Mouse (Mus musculus) lung, postnatal 0 days (tissue): ENCODE measurements around the gene Lrrc18.

Experiments used
- CTCF ChIP-seq: IDR thresholded peaks from 2 replicates; pipeline ENCODE4 v1.5.1; 2016; ENCODE audit warnings: antibody characterized with exemption, mild to moderate bottlenecking
- EP300 ChIP-seq: IDR thresholded peaks from 2 replicates; pipeline ENCODE4 v1.6.1; 2016; ENCODE audit warnings: antibody characterized with exemption, mild to moderate bottlenecking, control low read depth

DNA sequence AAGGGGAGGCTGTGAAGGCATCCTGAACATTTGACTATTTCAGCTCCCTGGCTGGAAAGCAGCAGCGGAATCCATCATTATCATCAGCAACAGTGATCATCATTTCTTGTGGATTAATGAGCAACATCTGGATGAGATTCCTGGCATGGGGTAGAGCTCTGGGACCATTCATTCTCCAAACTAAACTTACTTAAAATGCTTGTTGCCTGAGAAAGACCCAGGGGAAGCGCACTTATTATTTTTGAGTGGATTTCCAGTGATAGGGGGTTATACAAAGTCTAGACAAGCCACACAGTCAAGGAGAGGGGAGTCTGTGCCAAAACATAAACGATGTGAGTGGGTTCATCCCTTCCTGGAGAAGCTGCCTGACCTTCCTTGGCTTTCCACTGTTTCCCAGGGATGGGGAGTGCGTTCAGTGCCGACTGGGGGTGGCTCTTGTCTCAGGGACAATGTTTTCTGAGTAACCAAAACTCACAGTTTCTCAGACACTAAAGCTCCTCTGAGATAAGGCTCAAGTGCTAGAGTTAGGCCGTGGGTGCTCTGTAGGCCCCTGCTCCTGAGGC lies 6.9 kb upstream of the Lrrc18 start:
- no peak for TF ChIP-seq CTCF
- TF ChIP-seq EP300 = no peak
